Mouse (Mus musculus): ENCODE results near the gene Sorcs3.

The Sorcs3 gene

DNA sequence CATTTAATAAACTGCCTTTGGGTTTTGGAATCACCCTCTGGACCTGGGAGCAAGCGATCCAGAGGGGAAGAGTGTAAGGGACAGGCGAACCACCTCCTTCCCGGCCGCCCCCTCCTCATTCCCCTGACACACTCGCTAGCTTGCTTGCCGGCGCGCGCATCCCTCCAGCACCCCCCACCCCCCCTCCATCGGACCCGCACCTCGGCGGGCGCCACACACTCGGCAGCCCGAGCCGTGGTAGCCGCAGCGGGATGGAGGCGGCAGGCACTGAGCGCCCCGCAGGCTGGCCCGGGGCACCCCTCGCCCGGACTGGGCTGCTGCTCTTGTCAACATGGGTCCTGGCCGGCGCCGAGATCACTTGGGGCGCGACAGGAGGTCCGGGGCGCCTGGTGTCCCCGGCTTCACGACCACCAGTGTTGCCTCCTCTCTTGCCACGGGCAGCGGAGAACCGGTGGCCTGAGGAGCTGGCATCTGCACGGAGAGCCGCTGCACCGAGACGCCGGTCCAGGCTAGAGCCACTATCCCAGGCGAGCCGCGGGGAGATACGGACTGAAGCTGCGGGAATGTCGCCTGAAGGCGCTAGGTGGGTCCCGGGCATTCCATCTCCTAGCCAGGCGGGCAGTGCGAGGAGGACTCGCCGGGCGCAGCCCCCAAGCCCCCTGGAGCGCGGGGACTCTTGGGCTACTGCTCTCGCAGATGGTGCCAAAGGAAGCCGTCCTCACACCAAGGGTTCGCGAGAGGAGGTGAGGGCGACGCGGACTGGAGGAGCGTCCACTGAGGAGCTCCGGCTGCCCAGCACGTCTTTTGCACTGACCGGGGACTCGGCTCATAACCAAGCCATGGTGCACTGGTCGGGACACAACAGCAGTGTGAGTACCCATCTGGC is at the start of gene Sorcs3:
Sorcs3 (plus strand) TSS at position 97 of the 886 bp plus-strand sequence.
- no peak for DNase-seq (ENCODE audit: low read depth)

DNA sequence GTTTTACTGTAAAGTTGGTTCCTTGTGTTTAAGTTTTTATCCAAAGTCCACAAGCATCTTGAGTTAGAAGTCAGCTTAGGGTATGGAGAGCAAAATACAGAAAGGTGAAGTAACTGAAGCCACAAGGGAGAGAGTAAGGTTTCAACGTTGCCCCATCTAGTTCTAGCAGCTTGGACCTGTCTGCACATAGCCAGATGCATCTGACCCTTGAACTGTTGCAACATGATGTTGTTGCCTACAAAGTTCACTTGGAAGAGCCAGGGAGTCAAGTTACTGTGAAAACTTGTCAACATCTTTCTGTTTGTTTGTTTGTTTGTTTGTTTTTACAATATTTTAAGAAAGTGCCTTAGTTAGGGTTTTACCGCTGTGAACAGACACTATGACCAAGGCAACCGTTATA is 40.5 kb upstream of the Sorcs3 start:
- no peak for DNase-seq (ENCODE audit: low read depth)

DNA sequence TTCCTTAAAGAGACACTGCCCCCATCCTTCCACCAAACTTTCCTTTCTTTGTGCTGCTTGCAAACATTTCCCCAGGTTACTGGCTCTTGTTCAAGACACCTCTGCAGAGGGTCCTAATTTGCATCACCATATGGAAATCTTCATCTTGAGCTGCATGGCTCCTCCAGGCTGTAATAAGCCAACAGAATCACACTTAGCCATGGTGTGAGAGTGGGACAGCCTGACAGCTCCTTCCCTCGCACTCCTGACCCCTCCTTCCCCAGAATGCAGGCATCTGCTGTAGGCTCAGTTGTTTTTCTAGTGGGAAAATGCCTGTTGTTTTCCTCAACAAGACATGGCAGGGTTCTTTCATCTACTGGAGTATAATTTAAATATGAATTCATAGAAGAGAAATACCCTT is 38.7 kb upstream of the Sorcs3 start:
- DNase-seq (ENCODE audit: low read depth), result no peak

DNA sequence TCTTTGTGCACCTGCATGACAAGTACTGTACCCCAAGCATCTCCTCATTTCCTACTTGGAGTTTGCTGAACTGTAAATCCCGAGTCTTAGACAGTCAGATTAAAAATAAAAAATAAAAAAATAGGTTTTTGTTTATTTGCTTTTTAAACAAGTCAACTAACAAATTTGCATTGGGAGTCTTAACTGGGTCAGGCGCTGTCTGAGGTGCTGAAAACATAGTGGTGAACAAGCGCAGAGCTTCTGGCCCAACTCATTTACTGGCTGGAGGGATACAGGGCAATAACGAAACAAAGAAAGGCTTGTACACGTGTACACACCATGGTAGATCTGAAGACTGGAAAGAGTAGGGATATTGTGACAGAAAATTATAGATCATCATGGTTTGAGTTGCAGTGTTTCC is 37.5 kb upstream of the Sorcs3 start:
- no peak for DNase-seq (ENCODE audit: low read depth)

DNA sequence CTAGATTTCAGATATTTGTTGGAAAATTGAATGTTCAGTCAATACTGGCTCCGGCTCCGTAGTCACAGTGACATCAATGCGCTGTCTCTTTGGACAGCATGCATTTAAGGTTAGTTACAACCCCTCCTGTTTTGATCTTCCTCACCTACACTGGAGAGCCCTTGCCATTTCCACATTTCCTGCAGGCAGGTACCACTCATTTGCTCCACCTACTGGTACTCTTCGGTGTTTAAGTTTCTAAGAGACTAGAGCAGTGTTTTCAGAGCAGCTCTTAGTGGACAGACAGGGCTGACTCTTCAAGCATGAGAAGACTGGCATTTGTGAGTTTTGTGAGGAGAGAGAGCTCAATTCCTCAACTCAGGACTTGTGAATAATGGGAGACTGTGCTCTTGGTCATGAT is 31.1 kb upstream of the Sorcs3 start:
- no peak for DNase-seq (ENCODE audit: low read depth)

DNA sequence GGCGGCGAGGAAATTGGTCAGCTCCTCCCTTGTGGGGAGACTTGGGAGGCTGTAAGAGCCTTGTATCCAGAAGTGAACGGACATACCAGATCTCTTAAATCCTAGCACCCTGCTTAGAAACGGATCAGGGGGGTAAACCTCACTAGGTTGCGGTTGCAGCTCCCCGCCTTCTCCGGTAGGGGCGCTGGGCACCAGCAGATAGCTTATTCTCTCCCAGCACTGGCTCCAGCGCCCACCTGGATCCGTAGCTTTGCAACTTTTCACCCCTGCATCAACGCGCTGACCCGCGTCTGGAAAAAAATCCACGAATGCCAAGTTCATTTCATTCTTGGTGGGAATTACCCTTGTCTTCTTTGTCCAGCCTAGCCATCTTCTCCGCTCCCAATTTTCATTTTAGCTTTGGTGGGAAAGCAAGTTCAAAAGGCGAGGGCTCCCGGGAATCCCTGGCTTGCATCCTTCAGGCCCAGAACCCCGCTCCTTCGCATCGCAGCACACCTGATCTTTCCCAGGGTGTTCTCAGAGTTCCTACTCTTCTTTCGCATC is 1.8 kb upstream of the Sorcs3 start:
- DNase-seq (ENCODE audit: low read depth), result no peak

DNA sequence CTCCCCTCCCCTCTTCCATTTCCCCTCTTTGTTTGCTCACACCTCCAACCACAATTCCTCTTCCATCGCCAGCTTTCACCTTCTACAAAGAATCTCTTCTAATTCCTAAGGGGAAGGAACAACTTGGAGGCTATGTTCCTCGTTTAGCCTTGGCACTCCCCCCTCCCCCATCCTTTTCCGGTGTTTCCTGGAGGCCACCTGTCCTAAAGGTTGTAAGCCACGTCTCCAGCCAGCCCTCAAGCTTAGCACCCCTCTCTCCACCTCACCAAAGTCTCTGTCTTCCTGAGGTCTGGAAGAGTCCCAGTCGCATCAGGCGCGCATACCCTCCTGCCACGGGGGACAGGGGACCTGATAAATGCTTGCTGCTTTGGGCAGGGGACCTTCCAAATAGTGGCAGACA is 1.3 kb upstream of the Sorcs3 start:
- no peak for DNase-seq (ENCODE audit: low read depth)

DNA sequence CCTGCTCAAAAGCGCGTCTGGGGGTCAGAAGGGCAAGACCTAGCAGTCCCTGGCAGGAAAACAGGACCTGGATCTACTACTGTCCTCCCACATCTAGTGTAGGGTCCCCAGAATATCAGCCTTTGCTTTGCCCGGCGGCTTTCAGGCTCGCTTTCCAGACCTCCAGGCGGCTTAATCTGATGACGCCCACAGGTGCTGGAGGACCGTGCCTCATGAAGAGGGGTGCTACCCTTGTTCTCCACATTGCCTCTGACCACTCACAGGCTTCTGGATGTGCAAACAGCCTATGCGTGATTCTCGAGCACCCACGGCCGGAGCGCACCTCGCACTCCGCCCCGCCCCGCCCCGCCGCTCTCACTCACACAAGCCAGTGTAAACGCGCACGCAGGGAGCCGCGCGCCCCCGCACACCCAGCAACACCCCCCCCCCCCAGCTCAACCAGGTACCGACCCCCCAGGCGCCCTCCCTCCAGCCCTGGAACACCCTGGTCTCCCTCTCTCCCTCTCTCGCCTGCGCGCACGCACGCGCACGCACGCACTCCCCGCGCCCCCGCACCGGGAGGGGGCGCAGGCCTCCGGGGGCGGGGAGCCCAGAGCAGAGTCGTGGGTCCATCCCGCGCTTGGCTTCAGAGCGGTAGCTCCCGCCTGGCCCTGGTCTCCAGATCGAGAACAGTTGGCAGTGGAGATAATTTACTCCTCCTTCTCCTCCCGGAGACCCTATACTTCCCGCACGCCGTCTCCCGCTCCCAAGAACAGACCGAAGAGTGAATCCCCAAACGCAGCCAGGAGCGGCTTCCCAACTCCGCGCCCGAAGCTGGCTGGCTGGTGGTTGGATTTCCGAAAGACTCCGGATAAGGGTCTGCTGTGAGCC is 698 bp upstream of the Sorcs3 start:
- DNase-seq (ENCODE audit: low read depth), result no peak

DNA sequence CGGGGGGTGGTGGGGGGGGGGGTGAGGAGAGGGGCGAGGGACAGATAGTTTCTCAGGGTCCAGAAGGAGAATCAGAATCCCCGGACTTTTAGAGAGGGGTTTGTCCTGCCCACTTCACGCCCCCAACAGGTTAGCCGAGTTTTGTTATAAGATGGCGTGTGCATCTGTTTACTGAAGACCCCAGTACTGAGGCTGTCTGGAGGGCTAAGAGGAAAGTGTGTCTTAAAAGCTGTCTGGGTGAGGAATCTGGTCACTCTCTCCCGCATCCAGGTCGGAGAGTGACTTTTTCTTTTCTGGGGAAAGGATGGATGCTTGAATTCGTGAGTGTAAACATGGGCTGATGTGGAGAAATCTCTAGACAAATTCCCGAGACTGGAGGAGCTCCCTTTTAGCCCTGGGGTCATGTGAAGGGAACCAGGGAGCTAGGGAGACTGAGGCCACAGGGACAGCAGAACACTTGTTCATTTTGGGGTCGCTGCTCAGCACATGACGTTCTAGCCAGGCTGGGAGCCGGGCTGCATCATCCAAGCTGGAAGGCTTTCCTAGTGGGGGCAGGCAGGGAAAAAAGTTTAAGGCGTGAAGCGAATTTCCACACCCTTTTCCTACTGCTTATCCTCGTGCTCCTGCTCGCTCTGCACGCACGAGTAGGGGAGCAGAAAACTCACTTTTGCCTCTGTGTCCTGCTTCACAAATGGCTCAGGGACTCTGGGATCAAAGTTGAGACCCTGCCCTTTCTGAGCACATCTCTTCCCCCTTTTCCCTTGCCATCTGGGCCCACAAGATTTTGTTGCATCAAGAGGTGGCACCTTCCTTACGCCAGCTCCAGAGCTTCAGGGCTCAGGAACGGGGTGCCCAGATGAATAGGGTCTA is 1.3 kb downstream of the Sorcs3 start:
- no peak for DNase-seq (ENCODE audit: low read depth)

DNA sequence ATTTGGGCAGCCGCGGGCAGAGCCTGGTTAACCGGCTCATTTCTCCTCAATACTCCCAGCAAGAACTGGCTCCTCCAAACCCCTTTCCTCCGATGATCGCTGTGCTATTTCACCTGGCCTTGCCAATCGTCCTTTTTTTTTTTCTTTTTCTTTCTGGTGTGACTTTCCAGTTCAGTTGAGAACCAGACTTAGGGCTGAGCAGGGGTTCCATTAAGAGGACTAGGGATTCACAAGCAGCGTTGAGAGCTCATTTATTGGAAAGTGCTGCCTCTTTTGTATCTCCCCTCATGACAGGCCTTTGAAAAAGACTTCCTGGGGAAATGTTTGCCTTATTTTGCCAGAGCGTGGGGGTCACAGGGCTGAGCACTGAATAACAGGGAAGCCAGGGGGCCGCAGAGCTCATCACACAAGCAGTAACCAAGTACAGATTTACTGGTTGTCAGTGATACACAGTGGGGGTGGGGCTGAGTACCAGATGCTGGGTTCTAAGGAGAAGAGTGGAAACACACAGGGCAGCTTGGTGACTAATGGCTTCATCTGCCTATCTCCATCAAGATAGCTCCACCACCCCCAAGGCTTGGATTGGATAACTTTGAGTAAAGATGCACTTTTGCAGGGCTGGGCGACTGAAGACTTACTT is 2.0 kb downstream of the Sorcs3 start:
- no peak for DNase-seq (ENCODE audit: low read depth)

DNA sequence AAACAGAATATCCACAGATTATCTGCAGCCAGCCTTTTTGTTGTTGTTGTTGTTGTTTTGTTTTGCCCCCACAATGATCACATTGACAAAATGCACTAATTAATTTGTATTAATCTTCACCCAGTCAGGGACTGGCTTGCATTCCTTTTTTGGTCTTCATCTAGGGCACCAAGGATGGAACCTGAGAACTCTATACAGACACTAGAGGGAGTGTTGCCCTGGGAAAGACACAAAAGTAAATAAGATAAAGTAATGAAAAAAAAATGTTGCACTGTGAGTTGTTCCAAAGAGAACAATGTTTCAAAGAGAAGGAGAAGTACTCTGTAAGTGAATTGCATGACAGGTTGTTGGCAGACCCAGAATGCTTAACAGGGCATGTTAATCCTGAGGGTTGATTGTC is 9.6 kb downstream of the Sorcs3 start:
- no peak for DNase-seq (ENCODE audit: low read depth)

DNA sequence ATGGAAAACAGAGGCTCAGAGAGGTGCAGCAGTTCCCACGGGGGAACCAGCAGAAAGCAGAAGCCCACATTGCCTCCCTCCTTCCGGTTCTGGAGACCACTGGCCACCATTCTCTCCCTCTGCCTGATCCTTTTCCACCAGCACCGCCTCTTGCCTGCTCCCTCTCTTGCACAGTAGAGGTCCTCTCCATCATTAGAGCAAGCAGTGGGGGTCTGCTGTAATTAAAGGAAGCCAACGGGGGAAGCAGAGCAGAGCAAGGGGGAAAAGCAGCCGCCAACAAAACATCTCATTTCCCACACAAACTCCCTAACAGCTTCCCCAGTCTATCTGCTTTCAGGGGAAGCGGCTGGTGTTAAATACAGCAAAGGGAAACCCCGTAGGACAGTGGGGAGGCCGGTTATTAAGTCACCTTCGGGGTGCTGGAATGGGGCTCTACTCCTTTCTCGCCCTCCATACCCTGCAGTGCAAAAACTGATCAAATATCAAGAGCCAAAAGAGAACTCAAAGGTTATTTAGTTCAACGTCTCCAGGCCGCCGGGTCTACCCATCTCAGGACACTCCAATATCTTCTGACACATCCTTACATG is 32.1 kb downstream of the Sorcs3 start:
- DNase-seq (ENCODE audit: low read depth), result no peak

DNA sequence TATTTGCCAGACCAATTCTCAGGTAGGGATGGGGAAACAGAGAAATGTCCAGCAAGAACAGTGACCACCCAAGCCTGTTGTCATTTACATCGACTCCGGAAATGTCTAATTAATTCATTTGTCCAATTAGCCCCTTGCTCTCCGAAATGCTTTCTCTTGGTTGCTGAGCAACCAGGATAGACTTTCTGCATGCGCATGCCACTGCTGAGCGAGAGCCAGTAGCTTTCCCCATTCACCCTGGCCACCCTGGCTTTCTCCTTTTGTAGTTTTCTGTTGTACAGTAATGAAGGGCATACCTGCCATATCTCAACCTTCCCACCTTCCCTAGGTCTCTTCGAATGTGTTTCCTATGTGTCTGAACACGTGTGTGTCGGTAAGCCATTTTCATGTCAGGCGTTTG is 32.6 kb downstream of the Sorcs3 start:
- DNase-seq (ENCODE audit: low read depth), result no peak

DNA sequence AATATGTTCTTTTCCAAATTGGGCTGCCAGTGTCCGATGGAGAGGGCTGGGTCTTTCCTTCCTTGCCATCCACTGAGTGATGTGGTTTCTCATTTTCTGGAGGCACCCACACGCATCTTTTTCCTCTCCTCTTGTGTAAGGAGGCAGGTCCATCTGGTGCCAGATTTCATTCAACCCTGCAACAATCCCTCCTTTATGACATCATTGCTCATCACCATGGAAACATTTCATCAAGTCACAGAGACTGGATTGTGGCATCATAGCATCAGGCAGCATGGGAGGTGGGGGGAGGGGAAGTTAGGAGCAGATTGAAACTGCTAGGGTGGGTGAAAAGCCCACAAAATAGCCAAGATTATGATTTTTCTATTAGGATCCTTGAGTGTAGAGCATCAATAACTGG is 35.1 kb downstream of the Sorcs3 start:
- DNase-seq (ENCODE audit: low read depth), result no peak

DNA sequence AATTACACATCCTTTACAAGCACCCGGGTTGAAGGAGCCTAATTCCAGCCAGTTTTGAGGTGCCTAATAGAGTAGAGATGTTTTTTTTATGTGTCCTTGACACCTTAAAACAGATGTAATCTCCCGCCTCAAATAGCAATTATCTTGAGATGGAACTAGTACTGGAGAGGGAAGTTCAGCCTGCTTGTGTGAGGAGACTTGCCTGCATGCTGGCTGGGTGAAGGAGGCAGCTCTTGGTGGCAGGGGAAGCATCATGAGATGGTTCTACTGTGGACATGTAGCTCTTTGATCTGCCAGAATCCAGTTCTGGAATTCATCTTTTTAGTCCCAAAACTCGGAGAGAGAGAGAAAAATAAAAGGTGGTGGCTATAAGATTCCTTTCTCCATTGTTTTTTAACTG is 38.2 kb downstream of the Sorcs3 start:
- DNase-seq (ENCODE audit: low read depth), result no peak

DNA sequence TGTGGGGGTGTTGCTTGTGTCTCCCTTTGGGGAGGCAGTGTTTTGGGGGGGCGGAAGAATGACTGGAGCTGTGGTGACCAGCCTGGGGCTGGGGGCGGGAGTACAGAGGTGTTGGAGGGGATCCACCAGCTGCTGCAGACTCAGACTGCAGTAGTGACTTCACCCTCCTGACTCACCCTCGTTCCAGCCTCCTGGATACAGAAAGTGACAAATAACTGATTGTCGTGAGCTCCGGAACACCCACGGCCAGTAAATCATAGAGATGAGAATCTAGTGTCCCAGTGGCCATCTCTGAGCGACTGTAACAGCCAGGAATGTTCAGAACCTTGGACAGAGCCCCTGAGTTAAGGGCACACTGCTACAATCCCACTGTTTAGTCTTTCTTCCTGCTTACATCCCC is 53.4 kb downstream of the Sorcs3 start:
- no peak for DNase-seq (ENCODE audit: low read depth)

DNA sequence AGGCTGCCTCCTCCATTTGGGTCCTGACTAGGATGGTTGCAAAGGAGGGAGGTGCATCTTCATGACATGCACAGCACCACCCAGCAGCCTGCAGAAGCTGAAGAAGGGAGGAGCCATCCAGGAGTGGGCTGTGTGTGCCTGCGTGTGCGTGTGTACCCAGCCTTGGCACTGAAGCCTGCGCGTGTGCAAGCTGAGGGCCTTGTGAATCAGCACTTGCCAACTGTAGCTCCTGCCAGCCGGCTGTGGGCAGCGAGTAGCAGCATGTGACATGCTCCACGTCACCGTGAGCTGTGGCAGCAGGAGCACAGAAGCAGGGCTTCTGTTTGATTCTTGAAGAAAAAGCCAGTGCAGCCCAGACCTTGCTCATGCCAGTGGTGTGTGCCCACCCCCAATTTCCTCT is 54.8 kb downstream of the Sorcs3 start:
- DNase-seq (ENCODE audit: low read depth), result no peak

DNA sequence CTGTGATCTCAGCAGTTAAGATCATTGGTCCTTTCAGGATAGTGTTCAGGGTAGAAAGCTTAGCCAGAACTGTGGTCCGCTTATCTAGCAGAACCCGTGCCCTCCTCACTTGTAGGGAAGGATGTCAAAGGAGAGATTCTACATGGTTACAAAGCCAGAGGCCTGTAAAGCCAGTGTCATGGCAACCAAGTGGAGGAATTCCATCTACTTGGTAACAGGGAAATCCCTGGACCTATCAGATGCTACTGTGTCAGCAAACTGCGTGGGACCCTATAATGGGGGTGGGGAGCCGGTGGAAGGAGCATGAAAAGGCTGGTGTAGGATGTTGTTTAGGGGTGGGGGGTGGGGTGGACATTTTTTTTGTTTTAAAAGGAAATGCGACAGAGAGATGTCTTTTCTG is 57.9 kb downstream of the Sorcs3 start:
- no peak for DNase-seq (ENCODE audit: low read depth)

DNA sequence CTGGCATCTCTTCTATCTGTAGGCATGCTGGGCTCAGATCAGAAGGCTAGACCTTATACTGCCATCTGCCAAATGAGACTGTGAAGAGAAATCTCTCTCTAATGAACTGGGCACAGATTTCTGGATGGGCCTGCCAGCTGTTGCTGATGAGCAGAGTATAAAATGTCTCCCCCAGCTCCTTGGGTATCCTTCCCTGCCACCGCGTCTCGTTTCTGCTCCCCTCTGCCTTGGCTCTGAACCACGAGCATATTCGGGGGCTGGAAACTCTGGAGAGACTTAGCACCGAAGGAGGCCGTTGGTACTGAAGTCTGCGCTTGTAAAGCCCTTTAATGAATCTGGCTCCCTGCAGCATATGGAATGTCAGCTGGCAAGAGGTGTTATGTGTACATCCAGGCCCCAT is 74.4 kb downstream of the Sorcs3 start:
- DNase-seq (ENCODE audit: low read depth), result no peak

DNA sequence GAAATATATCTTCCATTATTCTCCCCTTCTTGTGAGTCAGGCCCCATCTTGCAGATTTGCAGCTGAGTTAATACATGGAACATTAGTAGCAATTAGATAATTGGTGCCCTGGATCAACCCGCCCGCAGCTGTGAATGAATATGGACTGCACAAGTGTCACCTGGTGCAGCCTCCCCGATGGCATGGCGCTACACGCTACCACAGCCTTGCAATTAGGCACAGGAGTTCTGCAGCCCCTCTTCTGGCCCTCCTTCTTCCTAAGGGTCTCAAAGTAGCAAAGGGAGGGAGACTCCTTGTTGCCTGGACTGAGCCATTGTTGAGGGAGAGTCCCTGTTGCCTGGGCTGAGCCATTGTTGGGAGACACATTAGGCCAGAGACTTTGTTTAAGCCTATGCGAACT is 76.4 kb downstream of the Sorcs3 start:
- no peak for DNase-seq (ENCODE audit: low read depth)

DNA sequence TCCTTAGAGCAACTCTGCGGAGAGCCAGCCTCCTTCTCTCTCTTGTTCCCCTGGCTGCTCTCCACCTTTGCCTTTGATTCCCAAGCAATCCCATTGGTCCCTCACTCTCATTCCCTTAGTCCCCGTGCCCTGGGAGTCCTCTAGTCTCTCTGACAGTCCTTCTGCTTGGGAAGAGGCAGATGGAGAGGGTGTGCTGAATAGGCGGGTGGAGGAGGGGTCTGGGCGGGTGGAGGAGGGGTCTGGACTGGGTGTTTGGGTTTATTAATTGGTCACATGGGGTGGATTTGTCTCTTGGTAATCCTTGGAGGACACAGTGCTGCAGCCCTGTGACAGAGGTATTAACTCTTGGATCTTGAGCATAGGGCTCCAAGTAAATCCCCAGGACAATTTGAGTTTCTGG is 77.4 kb downstream of the Sorcs3 start:
- no peak for DNase-seq (ENCODE audit: low read depth)

Measured in induced T-regulatory cell, adult 2 months (primary cell).